Mouse (Mus musculus) heart, postnatal 0 days (tissue): ENCODE measurements around the gene Ccdc121.

ENCODE experiments used
- CTCF ChIP-seq: IDR thresholded peaks from 2 replicates; pipeline ENCODE4 v1.5.1; 2016; ENCODE audit warnings: antibody characterized with exemption, control low read depth, low read depth
- EP300 ChIP-seq: IDR thresholded peaks from 2 replicates; pipeline ENCODE4 v1.6.1; 2016; ENCODE audit warnings: antibody characterized with exemption, low read depth

GRCm38 (mm10) chr1:181476141-181476540, 35.1 kb downstream of the Ccdc121 start:
- no peak for TF ChIP-seq CTCF
- no peak for TF ChIP-seq EP300
